Mouse (Mus musculus) stomach, embryonic 16.5 days (tissue): ENCODE results near the gene Krt79. TPM values are rescaled to one million over a fixed set of nuclear protein-coding genes. Genes with fewer than 3 reads are reported as not detected.

Source experiments
- ATAC-seq: fragments of 200-750 bp; cut with Nextera tagmentation; 2 replicates; pipeline ENCODE4 v1.8.0; 2017; ENCODE audit warnings: moderate number of reproducible peaks, moderate TSS enrichment; ENCODE audit not compliant: insufficient read depth, low FRiP score
- H3K27ac ChIP-seq: fragments of 300-500 bp; sonication (generic); 2 replicates; pipeline ENCODE4 v1.5.1; 2014; ENCODE audit warnings: low read length
- H3K27me3 ChIP-seq: fragments of 300-500 bp; sonication (generic); 2 replicates; pipeline ENCODE4 v1.6.1; 2014; ENCODE audit warnings: low read length, control low read depth, mixed read lengths; ENCODE audit not compliant: control insufficient read depth, insufficient read depth
- H3K36me3 ChIP-seq: fragments of 300-500 bp; sonication (generic); 2 replicates; pipeline ENCODE4 v1.6.1; 2014; ENCODE audit warnings: low read length; ENCODE audit not compliant: control insufficient read depth, insufficient read depth
- H3K4me1 ChIP-seq: fragments of 300-500 bp; sonication (generic); 2 replicates; pipeline ENCODE4 v1.6.1; 2014; ENCODE audit warnings: low read length, control low read depth, mixed read lengths; ENCODE audit not compliant: control insufficient read depth, insufficient read depth
- H3K4me2 ChIP-seq: fragments of 300-500 bp; sonication (generic); 2 replicates; pipeline ENCODE4 v1.6.1; 2014; ENCODE audit warnings: low read depth, low read length, mixed read lengths
- H3K4me3 ChIP-seq: fragments of 300-500 bp; sonication (generic); replicated peaks from 2 replicates; pipeline ENCODE4 v1.5.1; 2014; ENCODE audit warnings: mild to moderate bottlenecking, low read length
- H3K9ac ChIP-seq: fragments of 300-500 bp; sonication (generic); 2 replicates; pipeline ENCODE4 v1.6.1; 2014; ENCODE audit warnings: low read length
- H3K9me3 ChIP-seq: fragments of 300-500 bp; sonication (generic); replicated peaks from 2 replicates; pipeline ENCODE4 v1.6.1; 2016; ENCODE audit warnings: low read length, control low read depth; ENCODE audit not compliant: control insufficient read depth
- WGBS: fragments of 180-500 bp; shearing (Covaris S2); extraction: QIAGEN DNeasy Blood & Tissue Kit; methylation state at CpG from one replicate; pipeline ENCODE4 v1.1.7; 2014; 5-methylcytosine and 5-hydroxymethylcytosine counted together
- polyA plus RNA-seq: library from polyadenylated mRNA; unstranded; fragments of >200 nt; fragmentation: Nextera tagmentation; extraction: Ambion mirVana; gene quantifications from 2 replicates; pipeline ENCODE4 v1.2.1, GENCODE M21; 2015

Krt79 gene
- polyA plus RNA-seq, 1 experiment from 2014 or later = 2.0 TPM

GRCm38 (mm10) chr15:101976641-101977040 lies 36.5 kb upstream of the Krt79 start:
- Histone ChIP-seq H3K27me3 (no peaks in the 10 kb centered on the region), H3K4me1 (peaks cover 44% of the 10 kb centered on the region), H3K27ac (peak overlapping the region; percentile 94), H3K9ac (peak overlapping the region; percentile 70), H3K9me3 (no peaks in the 10 kb centered on the region), H3K4me3 (no peak overlapping the region; the same call in 1 of the 2 replicates), H3K36me3 (no peaks in the 10 kb centered on the region), H3K4me2 (peak overlapping the region; percentile 50; the same call in 1 of the 2 replicates)
- ATAC-seq = no peak
- 50% methylated on average over 3 of the region's 3 CpGs for WGBS

- no peak overlapping the region for H3K4me2 ChIP-seq
- peaks cover 44% of the 10 kb centered on the region for H3K4me1 ChIP-seq
- H3K27me3 ChIP-seq = no peaks in the 10 kb centered on the region
- peak overlapping the region; percentile 53 for H3K9ac ChIP-seq
- peak; percentile 61 for ATAC-seq
- H3K4me3 ChIP-seq = no peak overlapping the region
- H3K27ac ChIP-seq = peak overlapping the region; percentile 94
- no peaks in the 10 kb centered on the region for H3K9me3 ChIP-seq
- H3K36me3 ChIP-seq = no peaks in the 10 kb centered on the region
- 31% methylated on average over 5 of the region's 5 CpGs for WGBS
Measured at GRCm38 (mm10) chr15:101976023-101976422, 35.9 kb upstream of the Krt79 start.

DNA sequence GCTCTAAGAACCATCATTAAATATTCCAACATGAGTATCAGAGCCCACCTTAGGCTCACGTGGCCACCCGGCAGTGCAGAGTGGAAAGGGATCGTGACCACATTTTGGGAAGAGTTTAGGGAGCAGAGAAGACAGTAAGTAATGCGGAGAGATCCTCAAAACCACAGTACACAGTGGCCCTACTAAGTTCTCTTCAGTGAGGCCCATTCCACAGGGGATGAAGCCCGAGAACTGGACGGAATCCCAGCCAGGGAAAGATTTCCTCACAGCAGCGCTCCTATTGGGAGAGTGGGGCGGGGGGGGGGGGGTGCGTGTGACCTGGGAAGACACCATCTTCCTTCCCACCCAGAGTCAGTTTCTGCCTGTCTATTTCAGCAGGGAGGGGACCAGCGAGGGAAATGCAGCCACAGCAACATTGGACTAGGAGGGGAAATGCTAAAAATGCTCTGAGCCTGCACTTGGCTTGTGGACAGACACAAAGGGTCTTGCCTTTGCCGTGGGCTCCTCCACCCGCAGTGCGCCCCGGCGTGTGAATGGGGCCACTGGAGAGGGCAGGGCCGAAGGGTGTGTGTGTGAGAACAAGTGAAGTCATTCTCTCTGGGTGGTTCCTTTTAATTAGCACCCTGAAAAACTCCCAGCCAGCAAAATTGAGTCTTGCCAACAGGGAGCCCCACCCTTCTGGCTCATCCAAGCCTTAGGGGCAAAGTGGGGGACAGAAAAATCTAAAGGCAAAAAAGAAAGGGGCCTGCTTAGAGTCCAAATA lies 34.1 kb upstream of the Krt79 start:
- WGBS = 46% methylated on average over 16 of the region's 16 CpGs
- H3K27ac ChIP-seq = peak overlapping the region; percentile 94
- H3K4me2 ChIP-seq = no peak overlapping the region
- peaks cover 42% of the 10 kb centered on the region for H3K4me1 ChIP-seq
- no peaks in the 10 kb centered on the region for H3K36me3 ChIP-seq
- ATAC-seq = no peak
- no peak overlapping the region for H3K4me3 ChIP-seq
- H3K27me3 ChIP-seq = no peaks in the 10 kb centered on the region
- H3K9ac ChIP-seq = peak overlapping the region; percentile 12
- no peaks in the 10 kb centered on the region for H3K9me3 ChIP-seq

DNA sequence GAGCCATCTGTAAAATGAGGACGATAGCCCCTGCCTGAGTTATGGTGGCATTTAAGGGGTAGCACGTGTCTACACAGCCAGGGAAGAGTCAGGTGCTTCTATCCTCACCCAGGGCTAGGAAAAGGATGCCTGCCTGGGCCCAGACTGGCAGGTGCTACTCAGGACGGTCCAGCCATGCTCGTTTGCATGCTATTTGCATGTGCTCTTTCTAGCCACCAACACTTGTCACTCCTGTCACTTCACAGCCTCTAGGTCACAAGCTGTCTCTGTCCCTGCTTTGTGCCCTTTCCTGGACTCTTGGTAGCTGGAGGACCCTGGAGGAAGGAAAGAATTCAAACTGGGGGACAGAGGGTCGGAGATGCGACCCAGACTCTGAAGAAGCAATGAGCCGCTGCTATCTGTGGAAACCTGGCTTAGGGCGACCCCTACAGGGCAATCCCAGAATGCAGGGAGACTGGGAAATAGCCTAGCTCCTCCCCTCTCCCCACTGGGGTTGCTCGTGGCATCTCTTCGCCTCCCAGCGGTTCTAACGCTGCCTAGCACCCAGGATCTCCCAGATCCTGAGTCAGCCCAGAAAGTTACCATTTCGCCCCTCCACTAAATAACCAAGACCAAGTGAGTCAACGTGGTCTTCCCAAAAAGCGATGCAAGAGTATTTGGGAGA lies 33.4 kb upstream of the Krt79 start:
- no peaks in the 10 kb centered on the region for H3K27me3 ChIP-seq
- H3K4me2 ChIP-seq = no peak overlapping the region
- peak overlapping the region; percentile 53 for H3K9ac ChIP-seq
- no peaks in the 10 kb centered on the region for H3K36me3 ChIP-seq
- H3K27ac ChIP-seq = peak overlapping the region; percentile 94
- H3K4me3 ChIP-seq = no peak overlapping the region
- WGBS = 13% methylated on average over 15 of the region's 15 CpGs
- ATAC-seq = peak; percentile 7; the same call in 1 of the 2 replicates
- H3K4me1 ChIP-seq = peaks cover 41% of the 10 kb centered on the region
- no peaks in the 10 kb centered on the region for H3K9me3 ChIP-seq

GRCm38 (mm10) chr15:101970536-101970935 lies 30.4 kb upstream of the Krt79 start:
- H3K9me3 ChIP-seq = no peaks in the 10 kb centered on the region
- H3K4me1 ChIP-seq = peaks cover 24% of the 10 kb centered on the region
- WGBS = 11% methylated on average over 3 of the region's 6 CpGs
- no peak for ATAC-seq
- H3K4me2 ChIP-seq = no peak overlapping the region
- H3K9ac ChIP-seq = 0 out of 2 replicates have a peak overlapping the region, but pooled peaks have one; percentile 3
- no peaks in the 10 kb centered on the region for H3K27me3 ChIP-seq
- H3K36me3 ChIP-seq = no peaks in the 10 kb centered on the region
- H3K4me3 ChIP-seq = no peak overlapping the region
- H3K27ac ChIP-seq = peak overlapping the region; percentile 8; the same call in 1 of the 2 replicates

GRCm38 (mm10) chr15:101966808-101967207 lies 26.7 kb upstream of the Krt79 start:
- Histone ChIP-seq H3K9ac (no peak overlapping the region), H3K4me1 (peaks cover 13% of the 10 kb centered on the region), H3K9me3 (no peaks in the 10 kb centered on the region), H3K36me3 (no peaks in the 10 kb centered on the region), H3K27ac (peak overlapping the region; percentile 79), H3K4me2 (no peak overlapping the region), H3K27me3 (no peaks in the 10 kb centered on the region), H3K4me3 (no peak overlapping the region)
- 53% methylated on average over 8 of the region's 8 CpGs for WGBS
- peak; percentile 89 for ATAC-seq

DNA sequence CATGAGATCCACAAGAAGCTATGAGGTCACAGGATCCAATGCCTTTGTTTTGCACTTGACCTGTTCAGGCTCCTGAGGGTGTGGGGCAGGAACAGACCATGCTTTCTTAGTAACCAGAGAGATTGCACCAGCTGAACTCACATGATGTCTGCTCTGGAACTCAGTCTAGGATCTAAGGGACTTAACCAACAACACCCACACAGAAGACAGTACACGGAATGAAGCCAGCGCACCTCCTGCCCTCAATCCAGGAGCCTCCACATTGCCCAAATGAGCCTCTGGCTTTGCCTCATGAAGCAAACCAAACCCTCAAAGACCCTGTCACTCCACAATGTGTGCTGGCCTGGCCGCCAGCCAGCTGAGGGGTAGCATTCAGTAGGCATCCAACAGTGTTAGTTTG lies 18.8 kb upstream of the Krt79 start:
- Histone ChIP-seq H3K27me3 (no peaks in the 10 kb centered on the region), H3K9ac (no peak overlapping the region), H3K9me3 (no peaks in the 10 kb centered on the region), H3K4me1 (no peaks in the 10 kb centered on the region), H3K4me3 (no peak overlapping the region), H3K4me2 (no peak overlapping the region), H3K36me3 (no peaks in the 10 kb centered on the region), H3K27ac (no peak overlapping the region)
- ATAC-seq = no peak
- 85% methylated on average over 3 of the region's 3 CpGs for WGBS

DNA sequence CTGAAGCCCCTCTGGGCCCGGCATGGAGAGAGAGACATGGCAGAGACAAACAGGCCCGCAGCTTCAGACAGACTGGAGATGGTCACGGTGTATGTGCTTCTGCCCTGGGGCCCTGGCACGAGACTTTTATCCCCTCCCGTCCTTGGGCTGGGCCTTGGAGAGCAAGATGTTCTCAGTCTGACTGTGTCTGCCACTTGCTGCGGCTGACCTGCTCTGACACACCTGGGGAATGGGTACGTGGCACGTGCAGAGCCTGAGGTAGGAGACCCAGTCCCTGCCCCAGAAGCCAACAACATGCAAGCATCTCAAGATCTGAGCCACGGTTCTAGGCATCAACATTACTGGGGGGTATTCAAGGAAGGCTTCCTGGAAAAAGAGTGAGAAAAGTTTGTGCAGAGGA lies 14.1 kb upstream of the Krt79 start, which contains the start of gene Krt78:
TSS of gene Krt78 (minus strand) at position 101 of the 400 bp plus-strand sequence.
- 86% methylated on average over 9 of the region's 9 CpGs for WGBS
- H3K4me3 ChIP-seq = no peak within 1 kb of the TSS
- H3K9ac ChIP-seq = 0 out of 2 replicates have a peak within 1 kb of the TSS, but pooled peaks have one; percentile 37
- peaks cover 13% of the 10 kb centered on the region for H3K4me1 ChIP-seq
- peak within 1 kb of the TSS; percentile 93 for H3K27ac ChIP-seq
- ATAC-seq = no peak
- no peaks in the 10 kb centered on the region for H3K27me3 ChIP-seq
- H3K9me3 ChIP-seq = no peaks in the 10 kb centered on the region
- no peaks in the 10 kb centered on the region for H3K36me3 ChIP-seq
- H3K4me2 ChIP-seq = peak within 1 kb of the TSS; percentile 5; the same call in 1 of the 2 replicates
